ENCODE assay signal across 12 mouse cellular contexts in the genomic region with DNA sequence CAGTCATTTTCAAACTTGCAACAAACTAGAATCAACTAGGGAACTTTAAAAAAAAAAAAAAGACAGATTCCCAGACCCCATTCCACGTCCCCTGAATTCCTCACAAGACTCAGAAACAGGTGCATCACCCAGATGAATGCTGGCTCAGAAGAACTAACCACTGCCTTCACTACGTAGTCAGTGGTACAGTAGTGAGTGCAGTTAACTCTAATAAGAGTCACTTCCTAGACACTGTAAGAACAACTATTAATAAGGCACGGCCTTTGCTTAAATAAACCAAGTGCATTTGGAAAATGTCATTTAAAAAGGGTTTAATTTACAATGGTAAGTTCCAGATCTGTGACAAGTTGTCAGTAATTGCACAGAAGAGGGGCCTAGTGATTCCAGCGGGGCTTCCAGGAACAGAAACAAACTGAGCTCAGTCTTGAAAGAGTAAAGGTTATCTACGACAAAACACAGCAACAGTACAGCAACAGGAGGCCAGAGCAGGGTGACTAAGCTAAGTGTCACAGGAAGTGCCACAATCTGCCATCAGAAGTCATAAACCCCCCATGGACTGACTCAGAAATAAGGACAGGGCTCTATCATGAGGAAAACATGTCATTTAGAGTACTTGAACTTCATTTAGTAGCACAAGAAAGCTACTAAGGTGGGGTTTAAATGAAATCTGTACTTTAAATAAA. TPM values are rescaled to one million over a fixed set of nuclear protein-coding genes. Genes with fewer than 3 reads are reported as not detected.
DNase-seq lines count a peak whose midpoint lies in the region; ATAC-seq lines count a peak whose summit lies in the region.
"Had no signal": no experiment of that assay in that cellular context is flagged by ENCODE, and none has a peak within 500 bp of the region (broad histone marks: within the 10 kb centered on the region; RNA-seq: fewer than 3 reads in every experiment).

No protein-coding gene starts in this region.

- H3K9me3 ChIP-seq in hindbrain, embryonic 11.5 days (ENCODE audit: control insufficient read depth, low read length), result no peaks in the 10 kb centered on the region

- DNase-seq in adrenal gland, postnatal 14 days, result peak; percentile 11
- no peak for DNase-seq in adrenal gland, postnatal 10 days
- DNase-seq in thymus, postnatal 0 days (ENCODE audit: low spot score), result peak; percentile 7
- DNase-seq in thymus, adult 18-20 months, result no peak
- DNase-seq in liver, result peak; percentile 41
- peak; percentile 50 for DNase-seq in yolk sac, embryonic 10.5 days (ENCODE audit: low spot score)
- no peak for DNase-seq in hindbrain, embryonic 11.5 days (ENCODE audit: low spot score)
- no peak for DNase-seq in thymus, postnatal 14 days
- DNase-seq: B cell, adult 2 months; cerebellum, adult 2 months; kidney, postnatal 10 days; lung, postnatal 10 days had no signal

- H3K27ac ChIP-seq in hindbrain, embryonic 11.5 days (ENCODE audit: low read depth, low read length), result no peak overlapping the region

- no peak overlapping the region for H3K4me3 ChIP-seq in hindbrain, embryonic 11.5 days (ENCODE audit: low read depth, low read length)

- H3K27me3 ChIP-seq in hindbrain, embryonic 11.5 days (ENCODE audit: control insufficient read depth, insufficient read depth, low read length), result no peaks in the 10 kb centered on the region

- no peaks in the 10 kb centered on the region for H3K36me3 ChIP-seq in hindbrain, embryonic 11.5 days (ENCODE audit: control insufficient read depth, insufficient read depth, low read length)

- no peak overlapping the region for H3K9ac ChIP-seq in hindbrain, embryonic 11.5 days (ENCODE audit: low read depth, low read length)

- ATAC-seq in hindbrain, embryonic 11.5 days (ENCODE audit: low FRiP score), result no peak

- WGBS in hindbrain, embryonic 11.5 days, result 62% methylated on average over 5 of the region's 5 CpGs

- H3K4me1 ChIP-seq in hindbrain, embryonic 11.5 days (replicated peaks; ENCODE audit: control insufficient read depth, insufficient read depth, low read length), result no peaks in the 10 kb centered on the region

- H3K4me2 ChIP-seq in hindbrain, embryonic 11.5 days (replicated peaks; ENCODE audit: low read depth, low read length), result no peak overlapping the region

RNA-seq across cellular contexts. Expression of a gene that starts 11.1 kb away (rescaled TPM):
- 16.1 and 17.2 TPM in 2 replicates for total RNA-seq in adrenal gland, postnatal 14 days (2021)
- 10 to 100 TPM; 17.8 to 19.5 TPM for total RNA-seq in adrenal gland, postnatal 10 days (2021)
- 10.3 and 11.7 TPM in 2 replicates for polyA plus RNA-seq in thymus, postnatal 0 days (2015; fragmentation: Nextera tagmentation; extraction: Ambion mirVana)
- 12.7 and 16.9 TPM in 2 replicates for polyA plus RNA-seq in hindbrain, embryonic 11.5 days (2014; fragmentation: Nextera tagmentation; extraction: Ambion mirVana)

RNA-seq across cellular contexts. Expression of a gene that starts 36.3 kb away (rescaled TPM):
- not detected in 2 replicates for total RNA-seq in adrenal gland, postnatal 14 days (2021)
- not detected for total RNA-seq in adrenal gland, postnatal 10 days (2021)
- polyA plus RNA-seq in thymus, postnatal 0 days (2015; fragmentation: Nextera tagmentation; extraction: Ambion mirVana), result not detected in 2 replicates
- polyA plus RNA-seq in hindbrain, embryonic 11.5 days (2014; fragmentation: Nextera tagmentation; extraction: Ambion mirVana), result 0.25 and 0.28 TPM in 2 replicates
- polyA plus RNA-seq: cerebellum, adult 2 months had no signal

Comparison
In these comparisons a context has a peak if more than half of its experiments do, and no peak if none do; other contexts are left out.
1. DNase-seq: peak in adrenal gland, postnatal 14 days (single experiment), thymus, postnatal 0 days (single experiment), liver (single experiment) and yolk sac, embryonic 10.5 days (single experiment); none in adrenal gland, postnatal 10 days (single experiment), thymus, adult 18-20 months (0 of 2), hindbrain, embryonic 11.5 days (single experiment) and thymus, postnatal 14 days (single experiment).